Mouse (Mus musculus) ES-Bruce4 (cell line): ENCODE results near the gene Hnrnpa3.

Experiments used
- CTCF ChIP-seq: IDR thresholded peaks from one replicate; pipeline ENCODE4 v1.8.1; 2011; ENCODE audit warnings: low read depth, low read length
- EP300 ChIP-seq: IDR thresholded peaks from 2 replicates; pipeline ENCODE4 v1.6.1; 2011; ENCODE audit warnings: low read depth, low read length; ENCODE audit not compliant: insufficient read depth
- POLR2A ChIP-seq: IDR thresholded peaks from one replicate; pipeline ENCODE4 v1.8.1; 2011; ENCODE audit warnings: low read length; ENCODE audit not compliant: insufficient read depth

DNA sequence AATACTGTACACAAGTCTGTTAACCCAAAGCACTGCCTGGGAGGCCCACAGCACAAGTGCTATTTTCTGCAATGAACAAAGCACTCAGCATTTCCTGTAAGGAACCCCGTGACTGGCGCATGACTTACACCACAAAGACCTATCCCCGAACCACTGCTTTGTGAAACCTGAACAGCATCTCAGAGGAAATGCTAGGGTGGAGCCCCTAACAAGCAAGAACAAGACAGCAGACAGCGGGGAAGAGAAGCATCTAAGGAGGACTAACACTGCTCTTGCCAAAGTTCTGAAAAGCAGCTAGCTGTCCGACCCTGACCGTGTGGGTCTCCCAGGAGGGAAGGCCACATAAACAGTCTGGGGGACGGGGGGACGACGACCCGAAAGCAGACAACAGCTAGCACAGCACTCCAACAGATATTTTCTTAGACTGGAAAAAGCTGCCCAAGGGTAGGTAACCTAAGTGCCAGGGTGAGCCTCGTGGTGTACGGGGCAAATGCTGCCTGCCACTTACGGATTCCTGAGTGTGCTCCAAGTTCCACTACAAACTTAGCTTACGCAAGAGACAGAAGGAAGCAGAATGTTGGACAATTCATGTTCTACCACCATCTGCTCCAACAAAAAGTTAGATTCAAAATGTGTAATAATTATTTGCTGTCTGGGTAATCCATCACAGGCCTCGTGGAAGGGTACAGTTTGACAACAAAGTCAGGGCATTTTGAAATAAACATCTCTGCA lies 24.1 kb downstream of the Hnrnpa3 start:
- TF ChIP-seq EP300 (peak; percentile 90), CTCF (no peak), POLR2A (no peak)
